Mouse (Mus musculus) urinary bladder, adult 2 months (tissue): ENCODE measurements at regions not wholly inside any gene's neighbourhood (a gene's known extent, or its start where the extent isn't known, plus 50 kb on each side); places are given as distances from the start of the nearest gene placed in this dataset.

Experiments
- DNase-seq: peaks from one replicate; pipeline ENCODE4 v3.0.0; 2022; ENCODE audit warnings: low spot score

DNA sequence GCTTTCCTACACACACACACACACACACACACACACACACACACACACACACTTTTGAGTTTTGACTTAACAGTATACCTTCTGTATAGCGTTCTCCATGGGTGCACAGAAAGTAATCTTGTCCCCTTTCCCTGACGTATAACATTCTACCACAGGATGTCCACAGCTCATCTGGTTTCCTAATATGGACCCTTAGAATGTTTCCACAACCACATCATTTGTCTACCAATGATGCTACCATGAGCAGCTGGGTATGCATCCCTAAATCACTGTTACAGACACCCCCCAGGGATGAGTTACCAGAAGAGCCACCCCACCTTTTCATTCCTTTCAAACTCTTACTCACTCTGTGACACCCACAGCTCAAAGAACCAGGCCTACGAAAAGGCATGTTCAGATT is 166.8 kb upstream of the Rreb1 start:
- DNase-seq: no peak

GRCm38 (mm10) chr13:37617015-37617414 is 161.2 kb upstream of the Rreb1 start:
- no peak for DNase-seq

- no peak for DNase-seq
These were observed 158.1 kb upstream of the Rreb1 start for GRCm38 (mm10) chr13:37619841-37620725.

- no peak for DNase-seq
These were observed 156.7 kb upstream of the Rreb1 start for GRCm38 (mm10) chr13:37621319-37622050.

DNA sequence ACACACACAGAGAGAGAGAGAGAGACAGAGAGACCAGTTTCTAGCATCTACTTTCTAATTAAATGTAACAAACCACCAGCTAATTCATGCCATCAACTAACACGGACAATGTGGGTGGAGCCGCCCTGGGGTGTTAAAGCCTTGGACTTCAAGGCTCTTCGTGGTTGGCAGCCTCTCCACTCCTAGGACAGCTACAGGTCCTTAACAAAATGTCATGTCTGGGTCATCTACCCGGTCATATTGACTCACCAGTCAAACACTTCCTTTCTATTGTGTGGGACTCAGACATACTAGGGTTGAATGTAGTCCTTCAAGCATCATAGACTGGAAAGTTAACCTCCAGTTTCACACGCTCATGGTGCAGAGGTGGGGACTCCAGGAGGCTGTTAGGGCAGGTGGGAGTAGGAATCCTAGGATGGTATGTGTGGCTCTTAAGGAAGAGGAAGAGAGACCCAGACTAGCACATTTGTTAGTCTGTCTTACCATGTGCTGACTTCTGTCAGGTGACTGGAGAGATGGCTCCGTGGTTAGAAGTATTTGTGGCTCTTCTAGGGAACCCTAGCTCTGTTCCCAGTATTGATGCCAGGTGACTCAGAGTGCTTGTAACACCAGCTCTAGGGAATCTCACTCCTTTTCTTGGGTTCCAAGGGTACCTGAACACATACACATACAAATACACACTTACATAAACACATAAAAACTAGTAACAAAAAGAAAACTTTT is 155.7 kb upstream of the Rreb1 start:
- no peak for DNase-seq

DNA sequence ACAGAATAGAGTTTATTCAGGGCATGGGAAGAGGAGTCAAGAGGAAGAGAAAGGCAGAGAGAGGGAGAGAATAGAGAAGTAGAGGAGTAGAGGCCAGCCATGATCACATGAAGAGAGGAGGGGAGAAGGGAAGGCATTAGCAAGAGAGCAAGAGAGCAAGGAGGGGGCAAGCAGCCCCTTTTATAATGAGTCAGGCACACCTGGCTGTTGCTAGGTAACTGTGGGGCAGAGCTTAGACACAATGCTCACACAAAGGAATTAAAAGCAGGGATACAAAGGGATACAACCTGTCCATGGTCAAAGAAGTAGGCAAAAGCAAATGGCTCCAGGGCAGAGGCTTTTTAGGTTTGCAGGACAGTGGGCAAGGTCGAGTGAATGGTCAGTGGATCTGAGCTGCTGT is 153.5 kb upstream of the Rreb1 start:
- no peak for DNase-seq

GRCm38 (mm10) chr13:37625532-37626235 is 152.5 kb upstream of the Rreb1 start:
- no peak for DNase-seq

DNA sequence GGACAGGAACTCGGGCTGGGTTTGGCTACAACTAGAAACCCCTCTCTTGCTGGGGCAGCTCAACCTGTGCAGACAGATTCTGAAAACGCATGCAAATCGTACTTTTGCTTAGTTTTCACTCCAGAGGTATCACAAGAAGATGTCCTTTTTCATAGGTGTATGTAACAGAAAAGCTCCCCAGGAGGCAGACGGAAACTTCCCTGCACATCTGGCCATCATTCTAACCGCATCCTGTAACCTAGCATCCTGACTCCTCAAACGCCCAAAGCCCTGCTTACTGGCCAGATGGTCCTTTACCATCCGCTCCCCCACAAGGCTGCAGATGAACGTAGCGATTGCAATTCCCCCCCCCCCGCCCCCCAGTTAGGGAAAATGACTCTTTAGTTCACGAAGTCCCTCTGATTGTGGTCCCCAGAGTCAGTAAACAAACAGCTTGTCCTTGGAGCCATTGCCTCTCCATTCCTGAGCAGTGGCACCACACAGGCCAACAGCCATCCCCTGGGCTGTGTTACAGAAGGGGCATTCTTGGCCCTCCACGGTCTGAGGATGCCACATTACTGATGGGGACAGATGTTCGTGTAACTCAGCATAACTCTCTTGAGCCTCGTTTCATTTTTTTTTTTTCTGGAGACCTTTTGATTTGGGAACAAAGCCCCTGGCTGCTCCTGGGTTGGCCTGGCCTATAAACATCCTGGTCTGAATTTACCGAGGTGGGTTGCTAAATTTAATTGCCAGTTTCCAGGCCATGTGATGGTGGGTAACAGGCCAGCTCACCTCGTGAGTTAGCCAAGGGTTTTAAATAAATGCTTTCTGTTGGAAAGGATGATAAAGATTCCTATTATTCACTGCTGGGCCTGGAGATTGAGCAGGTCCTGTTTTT is 149.6 kb upstream of the Rreb1 start:
- DNase-seq: no peak

DNA sequence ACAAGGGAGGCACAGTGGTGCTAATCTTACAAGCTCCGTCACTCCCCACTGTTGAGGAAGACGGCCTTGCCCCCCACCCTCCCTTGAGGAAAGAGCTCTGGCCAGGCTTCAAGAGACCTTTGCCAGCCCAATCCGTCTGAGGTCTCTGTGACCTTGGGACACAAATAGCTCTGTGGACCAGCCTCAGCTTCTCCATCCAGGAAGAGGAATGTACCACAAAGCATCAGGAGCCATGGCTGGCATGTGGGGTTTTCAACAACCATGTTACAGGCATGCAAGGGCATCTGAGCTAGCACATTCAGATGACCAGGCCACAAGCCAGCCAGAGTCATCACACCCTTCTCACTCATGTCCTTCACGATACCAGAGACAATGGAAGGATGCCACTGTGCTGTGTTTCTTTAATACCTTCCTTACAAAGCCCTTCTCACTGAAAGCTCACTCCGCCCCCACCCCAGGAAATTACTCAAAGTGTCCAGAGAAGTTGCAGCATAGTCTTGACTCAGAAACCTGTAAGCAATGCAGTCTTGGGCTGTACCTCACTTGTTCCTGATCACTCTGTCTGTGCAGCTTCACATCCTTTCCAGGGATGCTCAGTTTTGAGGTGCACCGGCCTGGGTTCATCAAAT is 148.8 kb upstream of the Rreb1 start:
- DNase-seq: no peak

DNA sequence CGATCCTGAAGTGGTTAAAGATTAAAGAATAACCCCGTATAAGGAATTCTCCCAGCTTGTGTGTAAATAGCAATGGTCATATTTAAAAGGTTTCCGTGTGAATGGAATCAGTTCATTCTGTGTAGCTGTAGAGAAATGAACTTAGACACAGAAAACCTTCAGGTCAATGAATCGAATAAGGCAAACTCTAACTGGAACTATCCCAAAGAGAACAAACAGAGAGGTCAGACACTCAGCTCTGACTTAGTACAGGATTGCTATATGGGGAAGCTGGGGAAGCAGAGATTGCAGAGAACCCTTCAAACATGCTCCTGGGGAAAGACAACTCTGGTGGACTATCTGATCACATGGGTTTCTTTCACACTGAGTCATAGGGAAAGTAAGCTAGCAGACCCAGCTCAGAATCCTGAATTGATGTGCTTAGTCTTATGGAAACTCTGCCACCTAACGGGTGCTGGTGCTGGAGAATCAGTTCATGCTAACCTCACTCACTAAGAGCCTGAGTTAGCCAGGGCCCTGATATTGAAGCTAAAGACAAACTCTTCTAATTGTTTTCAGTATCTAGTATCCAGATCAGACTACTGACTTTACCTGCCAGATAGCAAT is 145.3 kb upstream of the Rreb1 start:
- no peak for DNase-seq

DNA sequence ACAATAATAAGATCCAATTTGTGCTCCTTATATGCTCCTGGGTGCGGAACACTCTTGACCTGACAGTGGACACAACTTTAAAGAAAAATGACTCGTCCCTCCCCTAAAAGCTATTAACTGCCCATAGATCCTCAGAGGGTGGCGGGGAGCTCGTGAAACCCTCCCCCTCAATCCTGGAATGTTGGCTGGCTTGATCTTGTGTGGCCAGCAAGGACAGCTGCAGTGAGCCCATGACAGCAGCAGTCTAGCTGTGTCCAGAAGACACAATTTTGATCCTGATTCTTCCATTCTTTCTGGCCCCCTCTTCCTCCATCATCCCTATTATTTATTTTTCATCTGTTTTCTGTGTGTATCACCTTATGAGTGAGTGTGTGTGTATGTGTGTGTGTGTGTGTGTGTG is 141.8 kb upstream of the Rreb1 start:
- no peak for DNase-seq

DNA sequence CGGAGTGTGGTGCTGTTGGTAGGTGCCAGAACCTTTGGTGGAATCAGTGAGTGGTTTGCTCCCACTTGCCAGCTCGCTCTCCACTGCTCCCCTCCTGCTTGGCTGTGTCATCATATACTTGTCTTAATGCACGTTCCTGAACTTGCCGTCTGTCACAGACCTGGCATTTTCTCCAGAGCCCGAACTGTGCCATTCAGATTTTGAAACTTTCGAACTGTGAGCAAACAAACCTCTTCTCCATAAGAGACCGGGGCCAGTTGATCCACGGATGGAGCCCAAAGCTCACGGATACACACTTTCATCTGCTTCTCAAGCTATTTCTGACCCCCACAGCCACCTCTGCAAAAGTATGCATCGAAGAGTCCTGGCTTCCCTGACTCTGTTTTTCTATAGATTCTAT is 141.0 kb upstream of the Rreb1 start:
- no peak for DNase-seq

DNA sequence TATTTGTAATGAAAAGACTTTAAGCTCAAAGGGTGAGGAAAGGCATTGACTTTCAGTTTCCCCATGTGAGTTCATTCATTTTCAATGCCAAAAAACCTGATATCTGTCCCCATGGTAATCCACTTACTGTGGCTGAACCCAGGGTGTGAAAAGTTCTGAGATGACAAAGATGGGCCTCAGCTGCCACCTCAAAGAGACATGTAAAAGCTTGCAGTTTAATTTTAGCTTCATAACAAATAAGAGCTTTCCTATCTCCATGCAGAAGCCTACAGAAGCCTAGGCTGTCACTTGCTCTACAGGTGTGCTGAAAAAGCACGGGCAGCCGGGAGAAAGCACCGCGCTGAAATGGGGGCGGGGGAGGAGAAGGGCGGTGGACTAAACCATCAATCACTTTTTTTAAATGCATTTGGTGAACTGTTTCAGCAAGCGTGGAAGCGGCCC is 140.1 kb upstream of the Rreb1 start:
- no peak for DNase-seq

GRCm38 (mm10) chr13:37642410-37643093 is 135.6 kb upstream of the Rreb1 start:
- DNase-seq: no peak

DNA sequence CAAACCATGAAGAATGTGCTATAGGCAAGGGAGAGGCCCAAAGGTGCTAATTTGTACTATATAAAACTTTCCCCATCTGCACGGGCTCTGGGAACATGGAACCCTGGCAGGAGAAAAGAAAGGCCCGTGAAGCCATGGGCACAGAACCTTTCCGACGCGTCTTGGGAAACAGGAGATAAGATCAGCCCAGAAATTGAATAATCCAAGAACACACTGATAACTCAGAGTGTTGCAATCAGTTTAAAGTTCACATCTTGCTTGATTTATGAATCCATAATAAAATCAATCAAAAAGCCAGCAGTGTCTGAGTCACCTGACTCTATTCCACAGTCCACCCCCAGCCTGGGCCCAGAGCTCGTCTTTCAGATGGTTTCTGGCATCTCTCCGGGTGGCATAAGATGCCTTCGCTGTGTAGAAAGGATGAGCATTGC is 133.4 kb upstream of the Rreb1 start:
- DNase-seq: no peak

DNA sequence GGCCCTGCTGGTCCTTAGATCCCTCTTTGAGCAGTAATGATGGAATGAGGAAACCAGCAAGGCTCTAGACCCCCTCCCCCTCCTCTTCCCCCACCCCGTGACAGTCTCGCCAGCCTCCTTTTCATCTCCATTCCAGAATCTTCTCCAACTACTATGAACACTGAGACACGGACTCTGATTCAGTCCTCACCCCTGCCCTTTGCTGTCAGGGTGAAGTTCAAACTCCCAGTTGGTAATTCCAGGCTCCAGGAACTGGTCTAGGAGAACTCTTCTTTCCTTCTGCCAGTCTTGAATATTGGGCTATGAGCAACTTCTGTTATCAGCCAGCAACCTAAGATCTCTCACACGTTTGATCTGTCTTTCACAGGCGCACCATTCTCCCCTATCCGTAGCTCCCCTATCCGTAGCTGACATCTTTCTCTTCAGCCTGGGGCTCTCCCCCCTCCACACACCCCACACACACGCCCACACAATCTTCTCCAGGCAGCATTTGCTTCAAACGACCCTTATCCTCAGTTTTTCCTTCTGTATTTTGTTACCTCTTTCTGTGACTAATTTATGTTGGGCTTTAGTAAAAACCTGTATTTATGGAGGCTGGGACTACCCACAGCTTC is 128.6 kb upstream of the Rreb1 start:
- DNase-seq: no peak

GRCm38 (mm10) chr13:37651221-37651946 is 126.8 kb upstream of the Rreb1 start:
- no peak for DNase-seq

- DNase-seq: no peak
These were observed 123.5 kb upstream of the Rreb1 start for GRCm38 (mm10) chr13:37654651-37655050.
